Mouse (Mus musculus) E14TG2a.4 (cell line): Measurements from ENCODE around the gene Slc9a5.

Source experiments
- H3K27me3 ChIP-seq: 2 replicates; pipeline ENCODE4 v1.6.1; 2014; ENCODE audit warnings: low read length, control low read depth; ENCODE audit not compliant: insufficient read depth
- H3K36me3 ChIP-seq: 2 replicates; pipeline ENCODE4 v1.6.1; 2014; ENCODE audit warnings: low read length, control low read depth; ENCODE audit not compliant: insufficient read depth
- H3K4me1 ChIP-seq: replicated peaks from 2 replicates; pipeline ENCODE4 v1.6.1; 2014; ENCODE audit warnings: low read depth, low read length, control low read depth
- H3K4me3 ChIP-seq: replicated peaks from 2 replicates; pipeline ENCODE4 v1.5.1; 2014; ENCODE audit warnings: mild to moderate bottlenecking, low read length
- H3K9me3 ChIP-seq: 2 replicates; pipeline ENCODE4 v1.6.1; 2014; ENCODE audit warnings: low read length, control low read depth
- CTCF ChIP-seq: conservative IDR thresholded peaks from 2 replicates; pipeline ENCODE4 v1.5.1; 2014; ENCODE audit warnings: low read length
- NANOG ChIP-seq: IDR thresholded peaks from 2 replicates; pipeline ENCODE4 v1.6.1; 2014; ENCODE audit warnings: borderline replicate concordance, low read length, mixed read lengths
- POU5F1 ChIP-seq: IDR thresholded peaks from 2 replicates; pipeline ENCODE4 v1.6.1; 2014; ENCODE audit warnings: low read length, borderline replicate concordance

The Slc9a5 gene

GRCm38 (mm10) chr8:105374513-105374966 lies 25.9 kb downstream of the Slc9a5 start:
- H3K27me3 ChIP-seq = peaks cover 69% of the 10 kb centered on the region
- no peaks in the 10 kb centered on the region for H3K36me3 ChIP-seq
- H3K4me1 ChIP-seq = peaks cover 40% of the 10 kb centered on the region
- TF ChIP-seq NANOG = no peak
- TF ChIP-seq POU5F1 = no peak
- peak; percentile 88 for TF ChIP-seq CTCF
- peak overlapping the region; percentile 58 for H3K4me3 ChIP-seq
- peaks cover 10% of the 10 kb centered on the region; the same call in 1 of the 2 replicates for H3K9me3 ChIP-seq

GRCm38 (mm10) chr8:105378673-105379072 lies 30.0 kb downstream of the Slc9a5 start:
- TF ChIP-seq POU5F1 (no peak), CTCF (no peak), NANOG (no peak)
- H3K27me3 ChIP-seq = peaks cover 85% of the 10 kb centered on the region
- H3K4me1 ChIP-seq = peaks cover 27% of the 10 kb centered on the region
- H3K4me3 ChIP-seq = peak overlapping the region; percentile 74
- H3K36me3 ChIP-seq = no peaks in the 10 kb centered on the region
- H3K9me3 ChIP-seq = peaks cover 10% of the 10 kb centered on the region; the same call in 1 of the 2 replicates

GRCm38 (mm10) chr8:105380308-105380707 lies 31.7 kb downstream of the Slc9a5 start:
- Histone ChIP-seq H3K36me3 (no peaks in the 10 kb centered on the region), H3K27me3 (peaks cover 70% of the 10 kb centered on the region), H3K4me3 (no peak overlapping the region), H3K4me1 (peaks cover 21% of the 10 kb centered on the region), H3K9me3 (peaks cover 3% of the 10 kb centered on the region; the same call in 1 of the 2 replicates)
- TF ChIP-seq NANOG (no peak), POU5F1 (no peak), CTCF (no peak)

- Histone ChIP-seq H3K9me3 (no peaks in the 10 kb centered on the region), H3K4me3 (no peak overlapping the region), H3K4me1 (peaks cover 10% of the 10 kb centered on the region; the same call in 1 of the 2 replicates), H3K27me3 (peaks cover 46% of the 10 kb centered on the region), H3K36me3 (no peaks in the 10 kb centered on the region)
- no peak for TF ChIP-seq POU5F1
- peak; percentile 27 for TF ChIP-seq CTCF
Measured at GRCm38 (mm10) chr8:105384070-105384469, 35.4 kb downstream of the Slc9a5 start.

- H3K27me3 ChIP-seq = peaks cover 27% of the 10 kb centered on the region
- no peak overlapping the region for H3K4me3 ChIP-seq
- TF ChIP-seq CTCF (no peak), NANOG (no peak), POU5F1 (no peak)
- no peaks in the 10 kb centered on the region for H3K4me1 ChIP-seq
- H3K9me3 ChIP-seq = no peaks in the 10 kb centered on the region; the same call in 1 of the 2 replicates
- no peaks in the 10 kb centered on the region for H3K36me3 ChIP-seq
Measured at GRCm38 (mm10) chr8:105387151-105387550, 38.5 kb downstream of the Slc9a5 start.

GRCm38 (mm10) chr8:105389096-105389495 lies 40.5 kb downstream of the Slc9a5 start:
- peaks cover 14% of the 10 kb centered on the region for H3K4me1 ChIP-seq
- no peaks in the 10 kb centered on the region for H3K36me3 ChIP-seq
- peaks cover 30% of the 10 kb centered on the region for H3K27me3 ChIP-seq
- TF ChIP-seq NANOG = no peak
- no peak for TF ChIP-seq POU5F1
- TF ChIP-seq CTCF = no peak
- H3K9me3 ChIP-seq = no peaks in the 10 kb centered on the region; the same call in 1 of the 2 replicates
- no peak overlapping the region for H3K4me3 ChIP-seq

GRCm38 (mm10) chr8:105393089-105393787 lies 44.6 kb downstream of the Slc9a5 start:
- Histone ChIP-seq H3K4me1 (peaks cover 54% of the 10 kb centered on the region), H3K4me3 (no peak overlapping the region), H3K9me3 (no peaks in the 10 kb centered on the region; the same call in 1 of the 2 replicates), H3K27me3 (peaks cover 22% of the 10 kb centered on the region), H3K36me3 (no peaks in the 10 kb centered on the region)
- TF ChIP-seq POU5F1 (no peak), CTCF (no peak), NANOG (no peak)

GRCm38 (mm10) chr8:105393915-105394314 lies 45.3 kb downstream of the Slc9a5 start:
- no peak for TF ChIP-seq NANOG
- no peak for TF ChIP-seq CTCF
- TF ChIP-seq POU5F1 = no peak
- H3K4me3 ChIP-seq = no peak overlapping the region
- H3K9me3 ChIP-seq = no peaks in the 10 kb centered on the region; the same call in 1 of the 2 replicates
- peaks cover 56% of the 10 kb centered on the region for H3K4me1 ChIP-seq
- H3K36me3 ChIP-seq = no peaks in the 10 kb centered on the region
- peaks cover 22% of the 10 kb centered on the region for H3K27me3 ChIP-seq

- peaks cover 69% of the 10 kb centered on the region for H3K4me1 ChIP-seq
- H3K4me3 ChIP-seq = no peak overlapping the region
- no peaks in the 10 kb centered on the region for H3K36me3 ChIP-seq
- no peaks in the 10 kb centered on the region for H3K9me3 ChIP-seq
- TF ChIP-seq CTCF = peak; percentile 94
- no peak for TF ChIP-seq POU5F1
- no peak for TF ChIP-seq NANOG
- H3K27me3 ChIP-seq = peaks cover 12% of the 10 kb centered on the region
Measured at GRCm38 (mm10) chr8:105397747-105398146, 49.1 kb downstream of the Slc9a5 start.
